Mouse (Mus musculus): ENCODE measurements around the gene Oxct2a. TPM values are rescaled to one million over a fixed set of nuclear protein-coding genes. Genes with fewer than 3 reads are reported as not detected.
"Not testable (repeated sequence)": the region's sequence is repeated elsewhere in the genome, so short reads cannot be mapped to it uniquely, and the experiment has no call there.

Oxct2a gene
- polyA plus RNA-seq, 1 experiment from 2014 or later = not detected

DNA sequence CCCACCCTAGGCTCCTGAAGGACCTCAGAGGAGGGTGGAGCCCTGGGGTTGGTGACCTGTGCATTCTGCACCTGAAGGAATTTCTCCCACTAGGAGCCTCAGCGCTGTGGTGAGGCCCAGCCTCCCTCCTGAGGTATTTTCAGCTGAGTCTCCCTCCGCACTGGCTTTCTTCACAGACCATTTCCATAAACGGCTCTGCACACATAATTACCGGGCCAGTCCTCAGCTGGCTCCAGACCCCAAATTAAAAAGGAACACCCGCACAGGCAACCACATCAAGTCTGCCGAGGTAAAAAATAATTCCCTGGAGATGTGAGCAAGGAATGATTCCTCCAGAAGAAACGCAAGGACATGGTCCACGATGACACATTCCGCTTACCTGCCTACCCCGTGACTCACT, 11.8 kb upstream of the Oxct2a start:
- H3K4me2 ChIP-seq; ATAC-seq (ENCODE audit: low FRiP score); H3K9me3 ChIP-seq; H3K4me3 ChIP-seq; H3K36me3 ChIP-seq; H3K27ac ChIP-seq; H3K9ac ChIP-seq; H3K4me1 ChIP-seq (replicated peaks): not testable (repeated sequence)
- peaks cover 14% of the 10 kb centered on the region for H3K27me3 ChIP-seq
- 68% methylated on average over 10 of the region's 10 CpGs for WGBS

DNA sequence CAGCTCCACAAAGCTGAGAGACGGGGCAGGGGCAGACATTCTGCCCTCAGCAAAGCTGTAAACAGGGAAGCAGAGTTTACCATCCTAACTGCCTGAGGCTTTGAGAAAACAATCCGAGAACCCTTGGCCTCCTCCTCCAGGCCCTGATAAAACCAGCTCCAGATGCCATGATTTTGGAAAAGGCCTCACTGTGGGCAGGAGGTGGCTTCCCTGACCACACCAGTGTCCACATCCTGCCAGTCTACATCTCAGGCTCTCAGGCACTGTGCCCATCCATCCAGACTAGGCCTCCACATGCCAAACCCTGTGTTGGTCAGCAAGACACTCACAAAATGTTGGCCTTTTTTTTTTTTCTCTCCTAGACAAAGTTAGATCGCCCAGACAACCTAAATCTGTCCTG, 10.7 kb upstream of the Oxct2a start:
- H3K27ac ChIP-seq = no peak overlapping the region
- no peak overlapping the region for H3K4me3 ChIP-seq
- no peaks in the 10 kb centered on the region for H3K9me3 ChIP-seq
- no peak for ATAC-seq (ENCODE audit: low FRiP score)
- no peak overlapping the region for H3K9ac ChIP-seq
- no peak overlapping the region for H3K4me2 ChIP-seq
- peaks cover 11% of the 10 kb centered on the region; the same call in 1 of the 2 replicates for H3K27me3 ChIP-seq
- H3K4me1 ChIP-seq (replicated peaks) = no peaks in the 10 kb centered on the region
- no peaks in the 10 kb centered on the region for H3K36me3 ChIP-seq
- 73% methylated on average over 3 of the region's 3 CpGs for WGBS

DNA sequence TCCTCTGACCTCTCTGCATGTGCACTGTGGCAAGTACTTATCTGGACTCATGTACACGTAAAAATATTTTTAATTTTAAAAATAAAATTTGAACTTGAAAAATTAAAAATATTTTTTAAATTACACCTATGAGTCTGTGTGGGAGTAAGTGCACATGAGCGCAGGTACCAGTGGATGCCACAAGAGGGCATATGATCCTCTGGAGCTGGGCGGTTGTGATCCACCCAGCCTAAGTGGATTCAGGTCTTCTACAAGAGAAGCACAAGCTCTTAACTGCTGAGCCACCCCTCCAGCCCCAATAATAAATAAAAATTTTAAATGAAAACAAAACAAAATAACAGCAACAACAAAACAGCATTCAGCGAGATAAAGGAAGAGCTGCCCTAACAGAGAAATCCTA, 9.7 kb upstream of the Oxct2a start:
- Histone ChIP-seq H3K4me1 (replicated peaks) (no peaks in the 10 kb centered on the region), H3K9me3 (no peaks in the 10 kb centered on the region), H3K9ac (no peak overlapping the region), H3K27me3 (0 out of 2 replicates have a peak, but pooled peaks cover 8% of the 10 kb centered on the region), H3K4me2 (no peak overlapping the region), H3K4me3 (no peak overlapping the region), H3K36me3 (no peaks in the 10 kb centered on the region), H3K27ac (no peak overlapping the region)
- no peak for ATAC-seq (ENCODE audit: low FRiP score)
- 93% methylated on average over 4 of the region's 4 CpGs for WGBS

DNA sequence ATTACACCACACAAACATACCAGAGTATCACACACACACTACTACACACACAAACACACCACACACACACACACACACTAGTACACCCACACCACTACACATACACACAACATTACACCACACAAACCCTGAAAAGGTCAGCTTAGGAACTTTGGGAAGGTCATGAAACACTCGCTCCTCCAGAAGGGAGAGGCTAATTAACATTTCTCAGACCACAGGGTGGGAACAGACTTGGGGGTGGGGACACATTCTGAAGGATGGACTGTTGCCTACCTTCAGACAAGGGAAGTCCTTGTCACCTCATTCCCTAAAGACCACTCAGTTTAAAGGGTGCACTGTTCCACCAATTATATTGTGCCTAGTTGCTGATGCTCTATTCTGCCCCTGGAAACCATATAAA, 8.5 kb upstream of the Oxct2a start:
- H3K9ac ChIP-seq; H3K27ac ChIP-seq; H3K36me3 ChIP-seq; H3K9me3 ChIP-seq; H3K4me2 ChIP-seq; H3K4me1 ChIP-seq (replicated peaks); ATAC-seq (ENCODE audit: low FRiP score); H3K4me3 ChIP-seq; H3K27me3 ChIP-seq: not testable (repeated sequence)
- 53% methylated on average over 1 of the region's 1 CpGs for WGBS

DNA sequence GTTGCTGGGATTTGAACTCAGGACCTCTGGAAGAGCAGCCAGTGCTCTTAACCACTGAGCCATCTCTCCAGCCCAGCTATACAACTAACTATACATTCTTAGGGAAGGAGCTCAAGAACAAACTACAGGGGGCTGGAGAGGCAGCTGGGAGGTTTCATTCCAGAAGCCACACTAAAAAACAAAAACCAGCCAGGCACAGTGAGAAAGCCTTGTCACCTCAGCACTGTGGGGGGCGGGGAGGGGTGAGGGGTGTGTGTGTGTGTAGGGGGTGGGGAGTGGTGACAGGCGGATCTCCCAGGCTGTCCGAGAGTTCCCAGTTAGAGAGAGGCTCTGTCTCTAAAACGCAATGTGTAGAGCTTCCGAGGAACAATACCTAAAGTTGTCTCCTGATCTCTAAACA, 7.9 kb upstream of the Oxct2a start:
- H3K4me1 ChIP-seq (replicated peaks) = no peaks in the 10 kb centered on the region
- H3K36me3 ChIP-seq = no peaks in the 10 kb centered on the region
- H3K27ac ChIP-seq = no peak overlapping the region
- no peak overlapping the region for H3K4me2 ChIP-seq
- H3K4me3 ChIP-seq = no peak overlapping the region
- 0 out of 2 replicates have a peak, but pooled peaks cover 7% of the 10 kb centered on the region for H3K27me3 ChIP-seq
- no peak overlapping the region for H3K9ac ChIP-seq
- 75% methylated on average over 5 of the region's 5 CpGs for whole genome bisulfite sequencing
- no peak for ATAC-seq (ENCODE audit: low FRiP score)
- H3K9me3 ChIP-seq = no peaks in the 10 kb centered on the region

DNA sequence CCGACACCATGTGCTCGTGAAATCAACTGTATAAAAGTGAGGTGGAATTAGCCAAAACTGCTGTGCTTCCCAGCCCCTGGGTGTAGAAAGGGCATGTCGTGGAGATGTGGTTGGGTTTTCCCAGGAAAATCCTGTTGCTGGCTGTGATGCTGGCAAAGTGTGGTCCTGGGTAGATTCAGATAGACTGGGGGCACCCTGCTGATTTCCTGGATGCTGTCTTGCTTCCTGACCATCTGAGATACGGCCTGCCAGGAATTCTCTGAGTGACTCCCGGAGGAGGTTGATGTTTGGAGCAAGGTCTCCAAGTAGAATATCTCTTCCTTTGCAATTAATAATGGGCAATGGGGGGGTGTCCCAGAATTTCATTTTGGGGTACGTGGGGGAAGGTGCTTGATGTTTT, 5.5 kb upstream of the Oxct2a start:
- 79% methylated on average over 6 of the region's 6 CpGs for WGBS
- Histone ChIP-seq H3K4me1 (replicated peaks) (no peaks in the 10 kb centered on the region), H3K9me3 (no peaks in the 10 kb centered on the region), H3K9ac (no peak overlapping the region), H3K4me2 (no peak overlapping the region), H3K27me3 (peaks cover 11% of the 10 kb centered on the region; the same call in 1 of the 2 replicates), H3K27ac (no peak overlapping the region), H3K4me3 (no peak overlapping the region), H3K36me3 (no peaks in the 10 kb centered on the region)
- ATAC-seq (ENCODE audit: low FRiP score) = no peak

DNA sequence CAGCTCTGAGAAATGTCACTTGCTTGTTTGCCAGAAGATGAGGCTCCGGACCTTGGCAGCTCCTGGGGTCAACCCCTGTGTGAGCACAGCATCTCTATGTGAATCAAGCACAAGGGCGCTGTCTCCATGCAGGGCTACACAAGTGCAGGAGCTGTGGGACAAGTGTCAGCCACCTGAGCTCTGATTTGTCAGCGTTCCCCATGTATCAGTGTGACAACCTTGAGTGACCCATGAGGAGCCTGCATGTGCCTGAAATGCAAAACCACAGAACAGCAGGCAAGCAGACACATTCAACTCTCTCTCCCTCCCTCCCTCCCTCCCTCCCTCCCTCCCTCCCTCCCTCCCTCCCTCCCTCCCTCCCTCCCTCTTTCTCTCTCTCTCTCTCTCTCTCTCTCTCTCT, 4.2 kb upstream of the Oxct2a start:
- 46% methylated on average over 3 of the region's 3 CpGs for whole genome bisulfite sequencing
- no peaks in the 10 kb centered on the region for H3K36me3 ChIP-seq
- ATAC-seq (ENCODE audit: low FRiP score) = no peak
- H3K4me3 ChIP-seq = no peak overlapping the region
- no peak overlapping the region for H3K9ac ChIP-seq
- 0 out of 2 replicates have a peak, but pooled peaks cover 5% of the 10 kb centered on the region for H3K4me1 ChIP-seq (replicated peaks)
- no peak overlapping the region for H3K4me2 ChIP-seq
- no peak overlapping the region for H3K27ac ChIP-seq
- peaks cover 23% of the 10 kb centered on the region for H3K27me3 ChIP-seq
- no peaks in the 10 kb centered on the region for H3K9me3 ChIP-seq

DNA sequence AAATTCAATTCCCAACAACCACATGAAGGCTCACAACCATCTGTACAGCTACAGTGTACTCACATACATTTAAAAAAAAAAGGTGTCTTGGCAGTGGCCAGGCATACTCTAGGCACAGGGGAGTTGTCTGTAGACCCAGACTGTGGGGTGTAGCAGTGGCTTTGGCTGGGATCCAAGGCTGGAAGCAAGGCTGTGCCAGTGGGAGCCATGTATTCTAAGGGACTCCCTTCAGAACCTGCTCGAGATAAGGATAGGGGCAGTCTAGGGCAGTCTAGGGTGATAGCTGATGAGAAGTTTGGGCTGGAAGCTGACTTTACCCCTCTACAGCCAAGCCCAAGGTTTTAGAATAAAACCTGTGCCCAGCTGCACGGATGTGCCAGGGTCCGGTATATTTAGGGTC, 2.7 kb upstream of the Oxct2a start:
- 80% methylated on average over 3 of the region's 3 CpGs for WGBS
- H3K27ac ChIP-seq = no peak overlapping the region
- H3K4me3 ChIP-seq = no peak overlapping the region
- H3K4me1 ChIP-seq (replicated peaks) = 0 out of 2 replicates have a peak, but pooled peaks cover 5% of the 10 kb centered on the region
- no peak for ATAC-seq (ENCODE audit: low FRiP score)
- H3K9ac ChIP-seq = no peak overlapping the region
- no peak overlapping the region for H3K4me2 ChIP-seq
- no peaks in the 10 kb centered on the region for H3K36me3 ChIP-seq
- H3K27me3 ChIP-seq = peaks cover 32% of the 10 kb centered on the region
- H3K9me3 ChIP-seq = no peaks in the 10 kb centered on the region

DNA sequence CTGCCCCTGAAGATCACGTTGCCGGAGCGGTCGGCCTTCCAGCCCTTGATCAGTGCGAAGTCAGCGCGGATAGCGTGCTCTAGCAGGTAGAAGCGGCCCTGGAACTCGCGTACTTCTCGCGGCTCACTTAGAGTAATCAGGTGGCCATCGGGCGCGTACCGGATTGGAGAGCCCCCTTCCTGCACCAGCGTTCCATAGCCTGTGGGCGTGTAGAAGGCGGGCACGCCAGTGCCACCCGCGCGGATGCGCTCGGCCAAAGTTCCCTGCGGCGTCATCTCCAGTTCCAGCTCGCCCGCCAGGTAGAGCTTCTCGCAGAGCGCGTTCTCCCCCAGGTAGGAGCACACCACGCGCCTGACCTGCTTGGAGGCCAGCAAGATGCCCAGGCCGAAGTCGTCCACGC, 524 bp downstream of the Oxct2a start:
- not testable (repeated sequence) for H3K9me3 ChIP-seq
- peak overlapping the region; percentile 25 for H3K4me3 ChIP-seq
- ATAC-seq (ENCODE audit: low FRiP score) = peak; percentile 47

DNA sequence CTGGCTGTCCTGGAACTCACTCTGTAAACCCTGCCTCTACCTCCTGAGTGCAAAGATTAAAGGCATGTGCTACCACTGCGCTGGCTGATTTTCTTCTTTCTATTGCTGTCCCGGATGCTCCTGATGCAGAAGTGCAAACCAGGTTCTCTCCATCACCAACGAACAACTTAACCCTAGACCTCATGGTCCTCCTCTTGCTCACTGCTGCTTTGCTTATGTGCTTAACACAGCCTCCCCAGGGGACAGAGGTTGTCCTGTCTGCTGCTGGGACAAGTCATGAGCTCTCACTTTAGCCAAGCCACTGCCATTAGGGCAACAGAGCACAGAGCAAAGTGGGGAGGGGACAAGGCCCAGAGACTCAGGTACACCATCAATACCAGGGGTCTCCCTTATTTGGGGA, 8.9 kb downstream of the Oxct2a start:
- no peak overlapping the region for H3K4me3 ChIP-seq
- no peak overlapping the region for H3K4me2 ChIP-seq
- WGBS = 89% methylated on average over 3 of the region's 3 CpGs
- no peaks in the 10 kb centered on the region for H3K36me3 ChIP-seq
- no peaks in the 10 kb centered on the region for H3K27me3 ChIP-seq
- H3K9me3 ChIP-seq = no peaks in the 10 kb centered on the region
- no peak overlapping the region for H3K27ac ChIP-seq
- no peak for ATAC-seq (ENCODE audit: low FRiP score)
- no peak overlapping the region for H3K9ac ChIP-seq
- H3K4me1 ChIP-seq (replicated peaks) = no peaks in the 10 kb centered on the region

More for the DNA sequence above, 524 bp downstream of the Oxct2a start:
- H3K27ac ChIP-seq; H3K9ac ChIP-seq; H3K4me1 ChIP-seq (replicated peaks); H3K36me3 ChIP-seq: not testable (repeated sequence)
- Histone ChIP-seq H3K4me2 (peak overlapping the region; percentile 50), H3K27me3 (peaks cover 32% of the 10 kb centered on the region)
- 13% methylated on average over 23 of the region's 38 CpGs for WGBS

DNA sequence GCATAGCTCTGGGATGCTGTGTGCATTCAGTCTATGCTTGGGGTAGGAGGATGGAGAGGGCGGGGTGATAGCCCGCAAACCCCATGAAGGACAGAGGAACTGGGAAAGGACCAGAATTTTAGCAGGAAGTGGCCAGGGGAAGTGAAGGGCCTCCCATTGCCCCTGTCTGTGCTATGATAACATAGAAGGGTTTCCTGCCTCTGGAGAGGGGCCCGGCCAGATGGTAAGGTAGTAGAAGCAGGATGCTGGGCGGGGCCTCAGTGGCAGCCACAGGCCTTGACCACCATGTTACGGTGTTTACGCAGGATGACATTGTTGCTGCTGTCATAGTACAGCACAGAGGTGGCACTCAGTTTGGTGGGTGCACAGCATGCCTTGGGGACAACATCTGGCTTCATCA, 10.4 kb downstream of the Oxct2a start:
- Histone ChIP-seq H3K27ac (no peak overlapping the region), H3K9ac (no peak overlapping the region), H3K4me3 (no peak overlapping the region), H3K36me3 (no peaks in the 10 kb centered on the region), H3K9me3 (no peaks in the 10 kb centered on the region), H3K27me3 (no peaks in the 10 kb centered on the region), H3K4me2 (no peak overlapping the region), H3K4me1 (replicated peaks) (no peaks in the 10 kb centered on the region)
- WGBS = 92% methylated on average over 6 of the region's 6 CpGs
- no peak for ATAC-seq (ENCODE audit: low FRiP score)

DNA sequence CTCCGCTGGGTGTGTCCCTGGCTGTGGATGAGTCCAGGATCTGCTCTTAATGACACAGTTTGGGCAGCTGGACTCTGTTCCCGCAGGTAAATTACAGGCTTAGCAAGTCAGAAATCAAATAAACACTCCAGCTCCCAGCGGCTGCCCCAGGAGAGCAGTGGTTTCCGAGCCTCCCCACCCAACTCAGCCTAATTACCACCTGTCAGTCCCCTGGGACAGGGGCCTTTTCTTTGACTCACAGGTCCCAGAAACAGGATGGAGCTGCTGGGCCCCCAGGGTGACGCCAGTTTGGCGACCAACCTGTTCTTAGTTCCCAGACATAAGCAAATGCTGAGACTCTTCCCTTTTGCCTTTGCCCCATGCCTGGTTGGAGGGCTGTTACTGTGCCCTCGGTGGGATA, 11.6 kb downstream of the Oxct2a start:
- no peak overlapping the region for H3K4me2 ChIP-seq
- H3K36me3 ChIP-seq = no peaks in the 10 kb centered on the region
- 89% methylated on average over 7 of the region's 7 CpGs for WGBS

DNA sequence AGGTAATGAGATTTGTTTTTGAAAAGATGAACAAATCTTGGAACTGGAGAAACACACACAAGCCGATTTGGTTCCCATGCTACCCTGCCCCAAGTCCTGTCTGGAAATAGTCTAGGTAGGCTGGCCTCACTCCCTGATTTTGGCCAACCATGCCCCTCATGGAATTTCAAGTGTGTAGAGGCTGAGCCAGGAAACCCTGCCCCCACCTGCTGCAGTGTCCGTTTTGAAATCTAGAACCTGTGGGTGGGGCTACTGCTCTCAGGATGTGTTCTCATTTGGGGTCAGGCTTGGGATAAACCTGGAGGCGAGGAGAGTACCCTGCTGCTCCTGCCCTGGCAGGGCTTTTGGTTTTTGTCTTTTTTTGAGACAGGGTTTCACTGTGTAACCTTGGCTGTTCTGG, 15.1 kb downstream of the Oxct2a start:
- no peaks in the 10 kb centered on the region for H3K27me3 ChIP-seq
- H3K4me1 ChIP-seq (replicated peaks) = no peaks in the 10 kb centered on the region
- 67% methylated on average over 3 of the region's 3 CpGs for WGBS
- no peak overlapping the region for H3K9ac ChIP-seq
- no peaks in the 10 kb centered on the region for H3K9me3 ChIP-seq
- no peak overlapping the region for H3K4me2 ChIP-seq
- peaks cover 13% of the 10 kb centered on the region for H3K36me3 ChIP-seq
- no peak for ATAC-seq (ENCODE audit: low FRiP score)
- no peak overlapping the region for H3K4me3 ChIP-seq
- no peak overlapping the region for H3K27ac ChIP-seq

More for the DNA sequence above, 11.6 kb downstream of the Oxct2a start:
- Histone ChIP-seq H3K4me1 (replicated peaks) (no peaks in the 10 kb centered on the region), H3K9me3 (no peaks in the 10 kb centered on the region), H3K4me3 (no peak overlapping the region), H3K9ac (no peak overlapping the region), H3K27me3 (no peaks in the 10 kb centered on the region), H3K27ac (no peak overlapping the region)
- no peak for ATAC-seq (ENCODE audit: low FRiP score)

DNA sequence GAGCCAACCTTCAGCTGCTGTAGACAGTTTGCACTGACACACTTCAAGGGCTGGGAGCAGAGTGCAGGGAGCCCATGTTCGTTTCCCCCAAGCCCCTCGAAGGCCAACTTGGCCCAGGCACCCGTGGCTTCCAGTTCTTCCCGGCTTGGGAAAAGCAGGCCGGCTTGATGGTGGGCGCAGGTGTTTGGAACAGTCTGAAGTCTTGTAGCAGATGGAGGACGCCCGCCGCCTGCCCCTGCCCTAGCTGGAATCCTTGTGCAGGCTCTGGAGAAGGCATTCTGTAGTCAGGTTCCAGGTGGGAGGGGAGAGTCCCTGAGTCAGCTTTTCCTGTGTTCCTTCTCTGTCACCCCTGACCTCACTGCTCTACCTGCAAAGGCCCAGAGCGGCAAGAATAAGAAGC, 16.4 kb downstream of the Oxct2a start:
- WGBS = 88% methylated on average over 10 of the region's 10 CpGs
- Histone ChIP-seq H3K4me1 (replicated peaks) (no peaks in the 10 kb centered on the region), H3K36me3 (peaks cover 25% of the 10 kb centered on the region), H3K9ac (no peak overlapping the region), H3K4me2 (no peak overlapping the region), H3K4me3 (no peak overlapping the region), H3K9me3 (no peaks in the 10 kb centered on the region), H3K27me3 (no peaks in the 10 kb centered on the region), H3K27ac (no peak overlapping the region)
- ATAC-seq (ENCODE audit: low FRiP score) = no peak

Data from hindbrain, embryonic 13.5 days (tissue).